Mouse (Mus musculus) embryonic facial prominence, embryonic 14.5 days (tissue): Measurements from ENCODE around the gene Isy1. TPM values are rescaled to one million over a fixed set of nuclear protein-coding genes. Genes with fewer than 3 reads are reported as not detected.
A peak's percentile ranks its signal among the peaks of the same experiment; 100 is the strongest.

Experiments used
- ATAC-seq: fragments of 200-750 bp; cut with Nextera tagmentation; 2 replicates; pipeline ENCODE4 v1.8.0; 2017; ENCODE audit warnings: low read depth, moderate number of reproducible peaks, moderate TSS enrichment
- DNase-seq: peaks from one replicate; pipeline ENCODE4 v3.0.0-alpha.2; 2015; ENCODE audit warnings: low spot score
- H3K27ac ChIP-seq: fragments of 300-500 bp; sonication (generic); replicated peaks from 2 replicates; pipeline ENCODE4 v1.5.1; 2014; ENCODE audit warnings: low read depth, mild to moderate bottlenecking, low read length, moderate library complexity
- H3K27me3 ChIP-seq: fragments of 300-500 bp; sonication (generic); replicated peaks from 2 replicates; pipeline ENCODE4 v1.6.1; 2014; ENCODE audit warnings: low read length; ENCODE audit not compliant: control insufficient read depth, insufficient read depth
- H3K36me3 ChIP-seq: fragments of 300-500 bp; sonication (generic); 2 replicates; pipeline ENCODE4 v1.6.1; 2014; ENCODE audit warnings: low read length, mixed read lengths; ENCODE audit not compliant: control insufficient read depth, insufficient read depth
- H3K4me1 ChIP-seq: fragments of 300-500 bp; sonication (generic); 2 replicates; pipeline ENCODE4 v1.6.1; 2014; ENCODE audit warnings: antibody characterized with exemption, low read length; ENCODE audit not compliant: control insufficient read depth, insufficient read depth
- H3K4me2 ChIP-seq: fragments of 300-500 bp; sonication (generic); 2 replicates; pipeline ENCODE4 v1.6.1; 2014; ENCODE audit warnings: low read depth, mild to moderate bottlenecking, low read length, moderate library complexity, mixed read lengths
- H3K4me3 ChIP-seq: fragments of 300-500 bp; sonication (generic); 2 replicates; pipeline ENCODE4 v1.5.1; 2014; ENCODE audit warnings: low read depth, mild to moderate bottlenecking, low read length
- H3K9ac ChIP-seq: fragments of 300-500 bp; sonication (generic); 2 replicates; pipeline ENCODE4 v1.6.1; 2014; ENCODE audit warnings: low read depth, mild to moderate bottlenecking, low read length, moderate library complexity, mixed read lengths
- H3K9me3 ChIP-seq: fragments of 300-500 bp; sonication (generic); 2 replicates; pipeline ENCODE4 v1.6.1; 2016; ENCODE audit warnings: low read length; ENCODE audit not compliant: control insufficient read depth
- WGBS: fragments of 180-500 bp; shearing (Covaris S2); extraction: QIAGEN DNeasy Blood & Tissue Kit; methylation state at CpG from one replicate; pipeline ENCODE4 v1.1.7; 2014; 5-methylcytosine and 5-hydroxymethylcytosine counted together
- polyA plus RNA-seq: library from polyadenylated mRNA; unstranded; fragments of >200 nt; fragmentation: Nextera tagmentation; extraction: Ambion mirVana; gene quantifications from 2 replicates; pipeline ENCODE4 v1.2.1, GENCODE M21; 2014

Isy1 gene
- polyA plus RNA-seq, 1 experiment from 2014 or later, result 34.7 TPM

DNA sequence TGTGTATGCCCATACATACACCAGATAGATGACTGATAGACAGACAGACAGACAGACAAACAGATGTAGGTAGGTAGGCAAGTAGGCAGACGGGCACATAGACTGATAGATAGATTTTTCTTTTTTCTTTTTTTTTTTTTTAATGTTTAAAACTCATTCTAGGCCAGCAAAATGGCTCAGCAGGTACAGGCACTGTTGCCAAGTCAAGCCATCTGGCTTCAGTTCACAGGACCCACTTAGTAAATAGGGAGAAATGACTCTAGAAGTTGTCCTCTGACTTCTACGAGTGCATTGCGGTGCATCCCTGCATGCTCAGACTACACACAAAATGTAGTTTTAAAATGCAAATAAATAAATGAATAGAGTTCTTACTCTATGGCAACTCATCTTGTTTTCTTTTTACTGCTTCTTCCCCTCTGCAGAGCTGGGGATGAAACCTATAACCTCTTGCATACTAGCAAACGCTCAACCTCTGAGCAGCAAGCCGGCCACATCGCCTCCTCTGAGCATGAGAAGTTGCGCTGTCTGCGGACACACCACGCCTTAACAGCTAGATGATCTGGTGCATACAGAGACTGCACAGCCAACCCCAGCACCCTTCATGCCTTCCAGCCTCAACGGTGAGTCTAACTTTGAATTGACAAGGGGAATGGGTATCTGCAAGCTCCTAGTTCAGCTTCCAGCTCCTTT, 44.6 kb downstream of the Isy1 start:
- no peak overlapping the region for H3K27ac ChIP-seq
- H3K4me1 ChIP-seq, result 0 out of 2 replicates have a peak, but pooled peaks cover 3% of the 10 kb centered on the region
- no peak for ATAC-seq
- 93% methylated on average over 10 of the region's 10 CpGs for WGBS
- H3K27me3 ChIP-seq, result no peaks in the 10 kb centered on the region
- no peaks in the 10 kb centered on the region for H3K9me3 ChIP-seq
- no peak overlapping the region for H3K4me3 ChIP-seq
- H3K9ac ChIP-seq, result no peak overlapping the region
- H3K4me2 ChIP-seq, result no peak overlapping the region
- no peak for DNase-seq
- H3K36me3 ChIP-seq, result peaks cover 12% of the 10 kb centered on the region

DNA sequence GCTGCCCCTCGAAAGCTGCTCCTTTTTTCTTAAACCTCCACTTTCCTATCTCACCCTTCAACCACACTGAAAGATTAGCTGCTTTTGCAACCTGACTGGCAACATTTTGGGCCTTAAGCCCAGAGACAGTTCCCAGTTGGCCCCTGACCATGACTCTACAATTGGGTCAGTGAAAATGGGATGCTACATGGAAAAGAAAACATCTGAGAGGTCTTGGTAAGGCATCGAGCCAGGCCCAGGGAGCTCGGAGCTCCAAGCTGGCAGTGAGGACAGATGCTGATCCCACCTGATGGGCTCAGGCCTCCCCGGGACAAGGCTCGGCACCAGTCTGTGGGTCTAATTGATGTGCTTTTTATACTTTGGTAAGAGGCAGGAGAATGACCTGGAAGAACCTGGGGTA, 46.8 kb downstream of the Isy1 start:
- Histone ChIP-seq H3K27me3 (no peaks in the 10 kb centered on the region), H3K4me3 (no peak overlapping the region), H3K4me2 (no peak overlapping the region), H3K4me1 (0 out of 2 replicates have a peak, but pooled peaks cover 3% of the 10 kb centered on the region), H3K27ac (no peak overlapping the region), H3K9me3 (no peaks in the 10 kb centered on the region), H3K9ac (no peak overlapping the region), H3K36me3 (peaks cover 12% of the 10 kb centered on the region)
- no peak for ATAC-seq
- 92% methylated on average over 5 of the region's 5 CpGs for WGBS
- no peak for DNase-seq

DNA sequence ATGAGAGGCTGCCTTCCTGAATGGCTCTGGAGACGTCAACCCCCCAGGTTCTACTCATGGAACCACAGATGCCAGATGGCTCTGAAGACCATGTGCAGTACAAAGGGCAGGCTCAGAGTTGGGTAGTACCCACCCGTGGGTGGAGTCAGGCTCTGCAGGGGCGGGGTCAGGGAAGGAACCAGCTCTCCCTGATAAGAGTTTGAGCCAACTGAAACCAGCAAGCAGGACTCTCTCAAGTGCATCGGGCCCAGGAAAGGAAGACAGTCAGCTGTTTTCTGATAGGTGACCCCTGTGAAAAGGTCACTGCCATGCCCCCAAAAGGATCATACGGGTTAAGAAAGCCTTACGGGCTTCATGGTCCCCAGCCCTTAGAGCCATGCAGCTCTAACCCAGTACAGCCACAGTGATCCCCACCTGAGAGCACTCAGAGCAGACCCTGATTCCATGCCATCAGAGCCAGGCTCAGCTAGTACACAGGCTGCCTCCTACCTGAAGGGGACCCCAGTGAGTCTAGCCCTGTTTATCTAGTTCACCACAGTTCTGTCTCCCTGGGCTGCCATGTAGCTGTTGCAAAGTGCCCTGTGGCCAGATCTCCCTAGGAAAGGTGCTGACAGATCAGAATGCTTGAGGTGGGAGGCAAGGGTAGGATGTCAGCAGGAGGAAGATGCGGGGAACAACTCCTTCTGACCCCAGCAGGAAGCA, 47.7 kb downstream of the Isy1 start:
- Histone ChIP-seq H3K4me2 (no peak overlapping the region), H3K9ac (no peak overlapping the region), H3K9me3 (no peaks in the 10 kb centered on the region), H3K4me3 (no peak overlapping the region), H3K36me3 (peaks cover 12% of the 10 kb centered on the region), H3K27ac (no peak overlapping the region), H3K4me1 (0 out of 2 replicates have a peak, but pooled peaks cover 3% of the 10 kb centered on the region), H3K27me3 (no peaks in the 10 kb centered on the region)
- ATAC-seq (no peak), DNase-seq (no peak)
- 60% methylated on average over 7 of the region's 7 CpGs for WGBS

DNA sequence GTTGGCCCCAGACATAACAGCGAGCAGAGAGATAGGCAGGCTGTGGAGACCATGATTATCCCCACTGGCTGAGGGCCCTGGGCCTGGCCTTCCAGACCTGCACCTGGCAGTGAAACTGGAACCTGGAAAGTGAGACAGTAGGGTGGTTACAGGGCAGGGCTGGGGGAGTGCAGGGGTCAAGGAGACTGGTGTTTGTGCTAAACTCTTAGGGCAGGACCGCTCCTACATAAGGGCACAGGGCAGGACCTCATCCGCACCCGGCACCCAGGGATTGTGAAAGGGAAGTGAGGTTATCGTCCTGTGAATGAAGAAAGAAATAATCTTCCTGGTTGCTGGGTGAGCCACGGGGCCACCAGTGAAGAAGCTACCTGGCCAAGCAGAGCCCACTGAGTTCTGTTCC, 48.8 kb downstream of the Isy1 start:
- no peak overlapping the region for H3K4me2 ChIP-seq
- H3K36me3 ChIP-seq, result peaks cover 12% of the 10 kb centered on the region
- ATAC-seq (no peak), DNase-seq (no peak)
- H3K9ac ChIP-seq, result no peak overlapping the region; the same call in 1 of the 2 replicates
- H3K27ac ChIP-seq, result 0 out of 2 replicates have a peak overlapping the region, but pooled peaks have one; percentile 55
- H3K4me3 ChIP-seq, result no peak overlapping the region
- WGBS, result 94% methylated on average over 6 of the region's 6 CpGs
- H3K27me3 ChIP-seq, result no peaks in the 10 kb centered on the region
- no peaks in the 10 kb centered on the region for H3K9me3 ChIP-seq
- 0 out of 2 replicates have a peak, but pooled peaks cover 3% of the 10 kb centered on the region for H3K4me1 ChIP-seq

DNA sequence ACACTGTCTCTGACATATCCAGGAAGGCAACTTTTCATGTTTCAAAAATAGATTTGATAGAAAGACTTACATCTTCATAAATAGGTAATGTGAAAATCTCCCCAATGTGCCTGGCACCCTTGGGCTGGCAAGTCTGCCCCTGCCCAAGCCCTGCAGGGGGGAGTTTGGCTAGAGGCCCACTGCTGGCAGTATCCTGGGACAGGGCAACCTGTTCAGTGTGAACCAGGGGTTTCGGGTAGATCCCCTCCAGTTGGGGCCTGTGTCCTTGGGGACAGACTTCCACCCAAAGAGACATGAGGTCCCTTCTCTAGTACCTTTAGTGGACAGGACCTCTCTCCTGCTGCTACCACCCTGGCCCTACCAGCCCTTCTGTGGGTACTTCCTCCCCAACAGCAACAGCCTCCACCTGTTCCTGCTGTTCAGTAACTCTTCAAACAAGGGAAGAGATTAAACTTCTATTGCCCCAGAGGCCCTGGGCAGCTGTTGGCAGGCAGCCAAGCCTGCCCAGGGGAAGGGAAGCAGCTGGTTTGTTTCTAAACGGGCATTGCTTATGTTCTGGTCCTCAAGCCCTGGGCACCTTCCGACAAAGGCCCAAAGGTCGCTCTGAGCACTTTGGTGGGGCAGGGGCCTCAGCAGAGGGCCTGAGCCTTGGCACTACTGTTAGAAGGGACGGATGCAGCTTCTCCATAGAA, 49.6 kb downstream of the Isy1 start:
- Histone ChIP-seq H3K4me3 (no peak overlapping the region), H3K9ac (no peak overlapping the region; the same call in 1 of the 2 replicates), H3K27ac (peak overlapping the region; percentile 55; the same call in 1 of the 2 replicates), H3K9me3 (no peaks in the 10 kb centered on the region), H3K4me1 (0 out of 2 replicates have a peak, but pooled peaks cover 3% of the 10 kb centered on the region), H3K27me3 (no peaks in the 10 kb centered on the region), H3K36me3 (peaks cover 12% of the 10 kb centered on the region), H3K4me2 (no peak overlapping the region)
- WGBS, result 37% methylated on average over 5 of the region's 5 CpGs
- ATAC-seq (peak; percentile 80), DNase-seq (peak; percentile 70)

DNA sequence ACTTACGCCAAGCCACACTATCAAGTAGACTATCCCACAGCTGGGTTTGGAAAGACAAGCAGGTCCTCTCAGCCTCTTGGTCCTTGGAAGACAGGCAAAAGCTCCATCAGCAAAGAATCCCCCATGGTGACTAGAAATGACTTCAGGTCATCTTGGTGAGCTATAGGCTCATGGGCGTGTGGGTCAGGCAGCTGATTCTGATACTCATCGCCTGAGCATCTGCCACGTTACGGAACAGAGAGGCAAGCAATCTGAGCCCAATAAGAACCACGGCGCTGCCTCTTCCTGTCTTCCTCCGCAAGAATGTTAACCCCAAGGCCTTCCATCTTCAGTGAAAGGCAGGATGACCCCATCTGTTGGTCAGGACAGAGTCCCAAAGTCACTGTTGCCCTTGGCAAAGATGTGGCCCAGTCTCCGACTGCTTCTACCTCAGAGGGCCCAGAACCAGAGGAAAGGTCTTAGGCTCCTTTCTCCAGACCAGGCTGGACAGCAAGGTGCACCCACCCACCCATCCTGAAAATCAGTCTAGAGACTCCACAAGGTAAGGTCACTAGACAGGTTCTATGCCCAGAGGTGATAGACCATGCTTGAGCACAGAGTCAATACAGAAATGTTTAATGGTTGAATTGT, 50.2 kb downstream of the Isy1 start:
- 89% methylated on average over 9 of the region's 9 CpGs for WGBS
- Histone ChIP-seq H3K9me3 (no peaks in the 10 kb centered on the region), H3K4me3 (no peak overlapping the region), H3K36me3 (peaks cover 12% of the 10 kb centered on the region), H3K9ac (no peak overlapping the region), H3K4me2 (no peak overlapping the region), H3K27me3 (no peaks in the 10 kb centered on the region), H3K4me1 (0 out of 2 replicates have a peak, but pooled peaks cover 3% of the 10 kb centered on the region), H3K27ac (no peak overlapping the region)
- no peak for DNase-seq
- ATAC-seq, result no peak

DNA sequence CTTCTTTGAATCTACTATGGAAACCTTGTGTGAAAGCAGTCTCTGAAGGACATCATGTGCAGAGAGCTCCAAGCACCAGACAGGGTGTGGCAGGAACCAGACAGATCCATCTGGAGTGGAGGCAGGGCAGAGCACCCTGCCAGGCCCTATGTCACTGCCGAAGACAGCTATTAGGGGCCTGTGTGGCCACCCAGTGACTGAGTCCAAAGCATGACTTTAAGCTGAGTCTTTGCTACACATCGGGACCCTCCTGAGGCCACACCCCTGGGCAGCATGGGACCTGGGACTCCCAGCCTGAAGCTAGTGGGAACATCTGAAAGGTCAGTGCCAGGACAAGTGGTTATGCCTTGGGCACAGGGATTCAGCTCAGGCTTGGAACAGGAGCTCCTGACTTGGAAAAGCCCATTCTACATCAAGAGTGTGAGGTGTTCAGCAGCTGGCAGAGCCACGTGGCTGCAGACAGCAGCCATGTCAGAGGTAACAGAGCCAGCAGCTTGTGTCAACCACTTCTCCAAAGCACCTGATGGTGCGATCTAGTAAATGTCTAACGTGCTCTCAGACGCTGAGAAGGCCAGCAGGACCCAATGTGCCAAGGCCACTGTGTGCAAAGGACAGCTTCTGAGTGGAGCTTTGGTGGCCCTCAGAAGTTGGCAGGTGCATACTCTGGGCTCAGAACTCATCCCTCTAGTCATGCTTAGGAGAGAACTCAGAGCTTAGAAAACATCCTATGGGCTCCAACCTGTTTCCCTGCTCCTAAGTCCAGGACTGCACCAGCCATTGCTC, 51.3 kb downstream of the Isy1 start:
- H3K27me3 ChIP-seq, result no peaks in the 10 kb centered on the region
- H3K4me3 ChIP-seq, result no peak overlapping the region
- ATAC-seq (no peak), DNase-seq (no peak)
- no peak overlapping the region for H3K4me2 ChIP-seq
- H3K27ac ChIP-seq, result no peak overlapping the region
- no peaks in the 10 kb centered on the region for H3K9me3 ChIP-seq
- 0 out of 2 replicates have a peak, but pooled peaks cover 3% of the 10 kb centered on the region for H3K4me1 ChIP-seq
- WGBS, result 83% methylated on average over 6 of the region's 6 CpGs
- no peak overlapping the region for H3K9ac ChIP-seq
- peaks cover 7% of the 10 kb centered on the region for H3K36me3 ChIP-seq
